Mouse (Mus musculus): ENCODE results near the gene Gm5799. TPM values are rescaled to one million over a fixed set of nuclear protein-coding genes. Genes with fewer than 3 reads are reported as not detected.

Gene Gm5799
- not detected for total RNA-seq (2023)

GRCm38 (mm10) chr14:43543276-43543675, at the start of gene Gm5799:
TSS of gene Gm5799 (plus strand) at chr14:43543576.

GRCm38 (mm10) chr14:43579046-43579445, 35.7 kb downstream of the Gm5799 start, which contains the start of gene Gm17654:
TSS of gene Gm17654 (minus strand) at chr14:43579146.

Other genes with a start within 250 kb of the Gm5799 start
- gene Gm8127, start 249.7 kb upstream of the Gm5799 start, total RNA-seq (2023) = not detected
- gene 1700001F09Rik, start 195.8 kb upstream of the Gm5799 start, total RNA-seq (2023) = not detected
- not detected for gene Gm8138, start 127.2 kb upstream of the Gm5799 start, total RNA-seq (2023)
- not detected for gene Gm17654, start 35.6 kb downstream of the Gm5799 start, total RNA-seq (2023)
- not detected for gene Gm10375, start 64.4 kb downstream of the Gm5799 start, total RNA-seq (2023)
- not detected for gene Gm8165, start 133.6 kb downstream of the Gm5799 start, total RNA-seq (2023)
- under 1 TPM; 0.49 to 0.71 TPM for gene Gm7324, start 154.3 kb downstream of the Gm5799 start, total RNA-seq (2023)
- gene Gm16506, start 183.9 kb downstream of the Gm5799 start, total RNA-seq (2023) = not detected
- not detected for gene Gm6526, start 204.3 kb downstream of the Gm5799 start, total RNA-seq (2023)
- gene Gm8180, start 241.2 kb downstream of the Gm5799 start, total RNA-seq (2023) = not detected